Mouse (Mus musculus) lung, postnatal 14 days (tissue): Measurements from ENCODE around the gene Rad50.

Experiments
- DNase-seq: peaks from one replicate; pipeline ENCODE4 v3.0.0; 2021

Rad50 gene

GRCm38 (mm10) chr11:53691979-53692378, 15.1 kb downstream of the Rad50 start:
- DNase-seq, result peak; percentile 66

GRCm38 (mm10) chr11:53682994-53683530, 24.1 kb downstream of the Rad50 start:
- DNase-seq, result peak; percentile 24

- no peak for DNase-seq
Measured at GRCm38 (mm10) chr11:53682170-53682569, 24.9 kb downstream of the Rad50 start.

- no peak for DNase-seq
Measured at GRCm38 (mm10) chr11:53681686-53682085, 25.4 kb downstream of the Rad50 start.

- peak; percentile 22 for DNase-seq
Measured at GRCm38 (mm10) chr11:53680141-53680540, 27.0 kb downstream of the Rad50 start.

GRCm38 (mm10) chr11:53671414-53671813, 35.7 kb downstream of the Rad50 start:
- no peak for DNase-seq

GRCm38 (mm10) chr11:53664091-53664490, 43.0 kb downstream of the Rad50 start:
- DNase-seq, result no peak

GRCm38 (mm10) chr11:53662794-53663674, 44.1 kb downstream of the Rad50 start:
- no peak for DNase-seq

- DNase-seq, result no peak
Measured at GRCm38 (mm10) chr11:53657828-53658227, 49.3 kb downstream of the Rad50 start.

- DNase-seq, result no peak
Measured at GRCm38 (mm10) chr11:53657381-53657780, 49.7 kb downstream of the Rad50 start.

GRCm38 (mm10) chr11:53656558-53657202, 50.4 kb downstream of the Rad50 start:
- DNase-seq, result no peak

GRCm38 (mm10) chr11:53655043-53655442, 52.1 kb downstream of the Rad50 start:
- DNase-seq, result no peak

- no peak for DNase-seq
Measured at GRCm38 (mm10) chr11:53652427-53652826, 54.7 kb downstream of the Rad50 start.

GRCm38 (mm10) chr11:53651441-53651840, 55.7 kb downstream of the Rad50 start:
- DNase-seq, result no peak

- DNase-seq, result no peak
Measured at GRCm38 (mm10) chr11:53644017-53644416, 63.1 kb downstream of the Rad50 start.

- DNase-seq, result no peak
Measured at GRCm38 (mm10) chr11:53642744-53643279, 64.3 kb downstream of the Rad50 start.

- DNase-seq, result no peak
Measured at GRCm38 (mm10) chr11:53637803-53638260, 69.3 kb downstream of the Rad50 start.

GRCm38 (mm10) chr11:53637046-53637802, 69.9 kb downstream of the Rad50 start:
- DNase-seq, result no peak

- DNase-seq, result peak; percentile 14
Measured at GRCm38 (mm10) chr11:53636183-53636646, 70.9 kb downstream of the Rad50 start.

GRCm38 (mm10) chr11:53635590-53636182, 71.4 kb downstream of the Rad50 start:
- DNase-seq, result no peak

- DNase-seq, result no peak
Measured at GRCm38 (mm10) chr11:53634556-53634955, 72.6 kb downstream of the Rad50 start, which contains the start of gene Il13. Gene Il13, minus strand, starts transcription at chr11:53634702.

- DNase-seq, result no peak
Measured at GRCm38 (mm10) chr11:53633644-53634043, 73.5 kb downstream of the Rad50 start.
